ENCODE assay signal across 7 mouse cellular contexts in genomic region chr13:58215592-58216341, GRCm38 (mm10). TPM values are rescaled to one million over a fixed set of nuclear protein-coding genes. Genes with fewer than 3 reads are reported as not detected.
A peak's percentile ranks its signal among the peaks of the same experiment; 100 is the strongest.
DNase-seq lines count a peak whose midpoint lies in the region; ATAC-seq and TF ChIP-seq lines count a peak whose summit lies in the region.

Gene Ubqln1 (minus strand): TSS chr13:58215653.

- H3K4me2 ChIP-seq in intestine, postnatal 0 days (replicated peaks; ENCODE audit: low read depth), result peak within 1 kb of the TSS; percentile 69
- peak within 1 kb of the TSS; percentile 83 for H3K4me2 ChIP-seq in midbrain, embryonic 12.5 days (replicated peaks)

- no peaks in the 10 kb centered on the region for H3K27me3 ChIP-seq in embryonic facial prominence, embryonic 10.5 days (replicated peaks; ENCODE audit: low read depth, poor library complexity, severe bottlenecking)
- no peaks in the 10 kb centered on the region for H3K27me3 ChIP-seq in intestine, postnatal 0 days (replicated peaks; ENCODE audit: control insufficient read depth, insufficient read depth, low read length)
- no peaks in the 10 kb centered on the region for H3K27me3 ChIP-seq in midbrain, embryonic 12.5 days
- no peaks in the 10 kb centered on the region for H3K27me3 ChIP-seq in small intestine, adult 2 months (ENCODE audit: control insufficient read depth, insufficient read depth, low read length)

- H3K36me3 ChIP-seq in embryonic facial prominence, embryonic 10.5 days (replicated peaks), result peaks cover 12% of the 10 kb centered on the region; the same call in 1 of the 2 replicates
- no peaks in the 10 kb centered on the region for H3K36me3 ChIP-seq in intestine, postnatal 0 days (ENCODE audit: control insufficient read depth, insufficient read depth)
- H3K36me3 ChIP-seq in midbrain, embryonic 12.5 days, result no peaks in the 10 kb centered on the region
- no peaks in the 10 kb centered on the region for H3K36me3 ChIP-seq in small intestine, adult 2 months (ENCODE audit: control insufficient read depth, insufficient read depth, low read length)

- peak within 1 kb of the TSS; percentile 94 for H3K4me3 ChIP-seq in embryonic facial prominence, embryonic 10.5 days
- peak within 1 kb of the TSS; percentile 96 for H3K4me3 ChIP-seq in intestine, postnatal 0 days (ENCODE audit: low read depth, low read length)
- peak within 1 kb of the TSS; percentile 88 for H3K4me3 ChIP-seq in midbrain, embryonic 12.5 days
- H3K4me3 ChIP-seq in small intestine, adult 2 months (ENCODE audit: low read depth, low read length), result peak within 1 kb of the TSS; percentile 82

- DNase-seq in adrenal gland, postnatal 10 days, result peak; percentile 93
- peak; percentile 91 for DNase-seq in embryonic facial prominence, embryonic 10.5 days (ENCODE audit: low spot score)
- DNase-seq in gonadal fat pad, adult 2 months (ENCODE audit: low read depth), result peak; percentile 100
- peak; percentile 88 for DNase-seq in left cerebral cortex, postnatal 4 days

- TF ChIP-seq POLR2A in small intestine, adult 2 months (IDR thresholded peaks at IDR 0.05; ENCODE audit: low read depth, low read length), result peak; percentile 75

- peak within 1 kb of the TSS; percentile 97 for H3K9ac ChIP-seq in intestine, postnatal 0 days (ENCODE audit: low read depth, low read length)
- peak within 1 kb of the TSS; percentile 96 for H3K9ac ChIP-seq in midbrain, embryonic 12.5 days (replicated peaks)

- intact Hi-C loops in left cerebral cortex, postnatal 4 days (cut with DNase I), result no loop called here

- peak within 1 kb of the TSS; percentile 96 for H3K27ac ChIP-seq in embryonic facial prominence, embryonic 10.5 days (replicated peaks)
- H3K27ac ChIP-seq in intestine, postnatal 0 days (ENCODE audit: low read depth, low read length), result peak within 1 kb of the TSS; percentile 97
- H3K27ac ChIP-seq in midbrain, embryonic 12.5 days (replicated peaks), result peak within 1 kb of the TSS; percentile 84
- H3K27ac ChIP-seq in small intestine, adult 2 months (ENCODE audit: insufficient read depth, low read depth, low read length), result peak within 1 kb of the TSS; percentile 84

- H3K4me1 ChIP-seq in embryonic facial prominence, embryonic 10.5 days, result peaks cover 34% of the 10 kb centered on the region
- 0 out of 2 replicates have a peak, but pooled peaks cover 3% of the 10 kb centered on the region for H3K4me1 ChIP-seq in intestine, postnatal 0 days (replicated peaks; ENCODE audit: control insufficient read depth, insufficient read depth, low read length)
- peaks cover 23% of the 10 kb centered on the region for H3K4me1 ChIP-seq in midbrain, embryonic 12.5 days
- peaks cover 10% of the 10 kb centered on the region; the same call in 1 of the 2 replicates for H3K4me1 ChIP-seq in small intestine, adult 2 months (ENCODE audit: control insufficient read depth, insufficient read depth, insufficient read length, low read length)

- ATAC-seq in intestine, postnatal 0 days, result peak; percentile 80
- peak; percentile 92 for ATAC-seq in midbrain, embryonic 12.5 days (ENCODE audit: low FRiP score, low read depth)

- peak; percentile 66 for TF ChIP-seq CTCF in intestine, postnatal 0 days (IDR thresholded peaks at IDR 0.05; ENCODE audit: low read depth)
- TF ChIP-seq CTCF in small intestine, adult 2 months (IDR thresholded peaks at IDR 0.05; ENCODE audit: extremely low read depth, insufficient read length, insufficient replicate concordance, low read depth, low read length), result no peak

- H3K9me3 ChIP-seq in embryonic facial prominence, embryonic 10.5 days, result no peaks in the 10 kb centered on the region
- no peaks in the 10 kb centered on the region for H3K9me3 ChIP-seq in intestine, postnatal 0 days (ENCODE audit: control insufficient read depth)
- H3K9me3 ChIP-seq in midbrain, embryonic 12.5 days, result no peaks in the 10 kb centered on the region

- WGBS in embryonic facial prominence, embryonic 10.5 days, result 3% methylated on average over 62 of the region's 62 CpGs
- under 1% methylated on average over 62 of the region's 62 CpGs for WGBS in intestine, postnatal 0 days
- 3% methylated on average over 59 of the region's 62 CpGs for WGBS in midbrain, embryonic 12.5 days
- under 1% methylated on average over 52 of the region's 62 CpGs for WGBS in small intestine, adult 2 months

RNA-seq across cellular contexts. Expression of gene Ubqln1, which starts in this region (rescaled TPM):
- 10 to 100 TPM; 89.6 to 93.1 TPM for total RNA-seq in adrenal gland, postnatal 10 days (2021)
- 135 and 144 TPM in 2 replicates for polyA plus RNA-seq in embryonic facial prominence, embryonic 10.5 days (2016; fragmentation: Nextera tagmentation; extraction: Ambion mirVana)
- 203 and 215 TPM in 2 replicates for polyA plus RNA-seq in gonadal fat pad, adult 2 months (2012; rRNA removed)
- polyA plus RNA-seq in intestine, postnatal 0 days (2015; fragmentation: Nextera tagmentation; extraction: Ambion mirVana), result 59.5 and 61.3 TPM in 2 replicates
- total RNA-seq in left cerebral cortex, postnatal 4 days (2021), result 100 to 1,000 TPM; 129 to 133 TPM
- polyA plus RNA-seq in midbrain, embryonic 12.5 days (2016; fragmentation: Nextera tagmentation; extraction: Ambion mirVana), result 164 and 165 TPM in 2 replicates
- polyA plus RNA-seq in small intestine, adult 2 months (2012; rRNA removed), result 62.3 and 118 TPM in 2 replicates

Comparison
In these comparisons a context has a peak if more than half of its experiments do, and no peak if none do; other contexts are left out.
1. Peak in every context shown above with its lines: DNase-seq, ATAC-seq, H3K4me3 ChIP-seq and H3K27ac ChIP-seq.